Mouse (Mus musculus): Measurements from ENCODE around the gene Plekho1.
A peak's percentile ranks its signal among the peaks of the same experiment; 100 is the strongest.

DNA sequence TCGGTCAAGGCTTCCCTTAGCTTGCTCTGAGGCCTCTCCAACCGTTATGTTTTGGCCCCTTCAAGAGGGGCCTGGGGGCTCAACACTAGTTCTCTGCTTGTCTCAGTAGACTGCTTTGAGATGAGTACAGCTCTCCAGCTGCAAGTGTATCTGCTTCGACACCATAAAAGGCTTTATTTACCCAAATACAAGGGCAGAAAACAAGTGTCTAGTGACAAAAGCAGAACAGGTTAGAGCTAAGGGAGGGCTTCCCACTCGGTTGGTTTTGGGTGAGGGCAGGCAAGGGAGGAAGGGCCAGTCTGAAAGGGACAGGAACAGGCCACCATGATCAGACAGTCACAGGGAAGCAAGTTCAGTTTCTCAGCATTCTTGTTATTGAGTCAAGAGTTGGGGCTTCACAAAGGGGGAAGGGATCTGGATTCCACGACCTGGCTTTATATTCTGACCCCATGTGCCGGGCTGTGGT, 1.4 kb downstream of the Plekho1 start:
- TF ChIP-seq EP300 (IDR thresholded peaks at IDR 0.05; ENCODE audit: insufficient read depth, low read depth, low read length) = 0 out of 2 replicates have a peak, but pooled peaks have one; percentile 12
- TF ChIP-seq CTCF (IDR thresholded peaks at IDR 0.05) = no peak

Measured in heart, adult 2 months (tissue).